Mouse (Mus musculus) G1E-ER4 (cell line): ENCODE measurements around the gene Npr3. TPM values are rescaled to one million over a fixed set of nuclear protein-coding genes. Genes with fewer than 3 reads are reported as not detected.

Experiments
- GATA1 ChIP-seq: IDR thresholded peaks from one replicate; pipeline ENCODE4 v1.8.0; 2012; ENCODE audit warnings: low read length, inconsistent platforms
- polyA plus RNA-seq: library from polyadenylated mRNA; stranded (reverse); fragments of >175 nt; gene quantifications from 2 replicates; pipeline ENCODE4 v1.2.3, GENCODE M21; 2012

Gene Npr3
- polyA plus RNA-seq, 1 experiment, result not detected

DNA sequence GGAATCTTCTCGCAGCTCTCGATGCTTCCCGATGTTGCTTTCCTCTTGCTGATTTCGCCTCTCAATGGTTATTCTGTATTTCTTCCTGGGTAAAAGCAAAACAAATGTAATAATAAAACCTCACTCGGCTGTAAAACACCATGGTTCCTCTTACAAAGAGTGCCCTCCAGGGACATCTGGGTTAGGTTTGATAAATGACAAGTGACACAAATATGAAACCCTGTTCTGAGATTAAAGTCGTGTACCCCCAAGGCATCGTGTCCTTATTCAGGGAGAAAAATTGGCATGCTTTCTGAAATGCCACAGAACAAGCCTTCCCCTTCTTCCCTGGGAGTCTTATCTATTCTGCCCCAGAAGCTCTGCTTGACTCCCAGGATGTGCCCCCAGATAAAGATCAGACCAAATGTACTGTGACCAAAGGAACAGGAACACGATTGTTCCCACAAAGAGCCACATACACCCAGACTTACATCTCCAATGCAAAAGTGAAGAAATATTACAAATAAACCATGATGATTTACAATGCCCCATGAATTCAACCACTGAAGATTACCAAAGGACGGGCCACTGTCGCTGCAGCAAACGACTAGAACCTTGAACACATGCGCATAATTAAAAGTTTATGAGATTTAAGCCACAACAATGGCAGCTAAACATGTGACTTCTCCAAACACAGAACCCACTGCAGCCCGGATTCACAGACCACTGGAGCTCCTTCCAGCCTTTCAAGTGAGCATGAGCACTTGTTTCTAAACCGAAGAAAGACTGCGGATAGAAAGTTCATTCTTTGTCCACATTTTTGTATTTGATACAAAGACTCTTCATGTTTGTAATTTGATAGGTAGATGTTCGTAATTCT, 61.7 kb downstream of the Npr3 start:
- TF ChIP-seq GATA1, result no peak

GRCm38 (mm10) chr15:11844115-11844514, 63.0 kb downstream of the Npr3 start:
- TF ChIP-seq GATA1, result no peak

- TF ChIP-seq GATA1, result no peak
Observed at GRCm38 (mm10) chr15:11841828-11842227, 65.3 kb downstream of the Npr3 start.

- no peak for TF ChIP-seq GATA1
Observed at GRCm38 (mm10) chr15:11835913-11836312, 71.2 kb downstream of the Npr3 start.

DNA sequence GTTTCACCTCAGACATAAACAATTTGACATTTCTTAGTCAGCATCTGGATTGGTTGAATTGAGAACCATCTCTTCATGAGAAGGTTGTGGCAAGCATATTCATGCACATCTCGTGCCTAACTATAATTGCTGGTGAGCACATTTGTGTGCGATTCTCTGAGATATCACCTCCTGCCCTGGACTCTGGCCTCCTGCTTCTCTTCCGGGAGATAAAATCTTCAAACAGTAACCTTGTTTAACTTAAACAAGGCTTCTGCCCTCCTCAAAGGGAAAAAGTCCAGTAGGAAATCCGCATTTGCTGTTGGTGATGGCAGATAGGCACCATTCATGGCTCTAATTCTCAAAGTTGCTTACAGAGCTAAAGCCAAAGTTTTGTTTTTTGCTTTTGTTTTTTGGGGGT, 91.5 kb downstream of the Npr3 start:
- no peak for TF ChIP-seq GATA1

DNA sequence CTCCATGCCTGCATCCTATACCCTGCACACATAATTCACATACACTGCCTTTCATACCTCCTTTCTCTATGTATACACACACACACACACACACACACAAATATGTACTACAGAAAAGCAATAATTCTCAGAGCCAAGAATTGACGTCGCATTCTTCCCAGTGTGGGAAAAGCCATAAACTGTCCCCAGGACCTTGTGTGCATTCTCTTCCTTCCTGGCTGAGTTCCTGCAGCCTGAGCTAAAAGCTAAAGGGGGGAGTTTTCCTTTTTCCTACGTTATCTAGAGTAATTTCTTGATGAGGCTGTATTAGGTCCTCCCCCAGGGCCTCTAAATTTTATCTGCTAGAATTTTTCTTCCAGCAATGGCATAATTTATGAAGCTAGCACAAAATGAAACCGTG, 103.5 kb downstream of the Npr3 start:
- TF ChIP-seq GATA1, result no peak

- TF ChIP-seq GATA1, result no peak
Observed at GRCm38 (mm10) chr15:11801863-11802722, 105.0 kb downstream of the Npr3 start.

- no peak for TF ChIP-seq GATA1
Observed at GRCm38 (mm10) chr15:11794632-11795031, 112.5 kb downstream of the Npr3 start.

Other genes starting within 250 kb of the Npr3 start
- gene Sub1, start 89.7 kb upstream of the Npr3 start, polyA plus RNA-seq, result 6.5 and 7.9 TPM in 2 replicates
- 61.4 and 68.3 TPM in 2 replicates for gene Zfr, start 210.5 kb upstream of the Npr3 start, polyA plus RNA-seq